Mouse (Mus musculus) spleen, adult 2 months (tissue): ENCODE results near the gene Clta.

Source experiments
- CTCF ChIP-seq: fragments of 200-500 bp; IDR thresholded peaks from 2 replicates; pipeline ENCODE4 v1.5.1; 2011; ENCODE audit warnings: mild to moderate bottlenecking, inconsistent platforms; ENCODE audit not compliant: insufficient read depth, insufficient read length, insufficient replicate concordance; ENCODE audit errors: extremely low read depth
- POLR2A ChIP-seq: fragments of 200-500 bp; IDR thresholded peaks from 2 replicates; pipeline ENCODE4 v1.6.1; 2011; ENCODE audit warnings: low read depth, low read length, inconsistent platforms

DNA sequence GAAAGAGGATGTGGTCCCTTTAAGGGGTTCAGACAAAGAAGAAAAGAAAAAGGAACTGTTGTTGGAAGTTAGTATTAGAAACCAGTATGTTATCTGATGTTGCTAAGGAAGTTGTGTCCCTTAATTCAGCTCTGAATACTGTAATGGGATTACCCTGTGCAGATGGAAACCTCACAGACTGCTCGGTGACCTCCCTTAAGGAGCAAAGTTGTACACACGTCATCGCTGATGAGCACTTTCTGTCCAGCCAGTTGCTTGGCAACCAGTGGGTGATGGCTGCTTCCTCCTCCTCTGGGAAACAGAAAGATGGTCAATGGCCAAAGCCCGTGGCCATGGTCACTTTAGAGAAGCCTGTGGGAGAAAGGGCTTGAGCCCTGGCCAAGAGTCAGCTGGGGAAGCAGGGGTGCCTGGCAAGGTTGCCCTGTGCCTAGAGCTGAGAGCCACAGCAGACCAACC lies 30.7 kb upstream of the Clta start:
- TF ChIP-seq CTCF (no peak), POLR2A (no peak)
